Mouse (Mus musculus) stomach, postnatal 0 days (tissue): ENCODE measurements at regions not wholly inside any gene's neighbourhood (a gene's known extent, or its start where the extent isn't known, plus 50 kb on each side); places are given as distances from the start of the nearest gene placed in this dataset.
A peak's percentile ranks its signal among the peaks of the same experiment; 100 is the strongest.

Experiments
- ATAC-seq: fragments of 200-750 bp; cut with Nextera tagmentation; 2 replicates; pipeline ENCODE4 v1.8.0; 2017; ENCODE audit not compliant: low FRiP score, low TSS enrichment
- DNase-seq: peaks from one replicate; pipeline ENCODE4 v3.0.0-alpha.2; 2016; ENCODE audit warnings: low spot score
- H3K27ac ChIP-seq: fragments of 300-500 bp; sonication (generic); replicated peaks from 2 replicates; pipeline ENCODE4 v1.5.1; 2014; ENCODE audit warnings: mild to moderate bottlenecking, control low read depth
- H3K27me3 ChIP-seq: fragments of 300-500 bp; sonication (generic); 2 replicates; pipeline ENCODE4 v1.6.1; 2014; ENCODE audit warnings: low read length; ENCODE audit not compliant: control insufficient read depth, insufficient read depth
- H3K36me3 ChIP-seq: fragments of 300-500 bp; sonication (generic); 2 replicates; pipeline ENCODE4 v1.6.1; 2014; ENCODE audit warnings: low read length, mixed read lengths; ENCODE audit not compliant: control insufficient read depth, insufficient read depth
- H3K4me1 ChIP-seq: fragments of 300-500 bp; sonication (generic); replicated peaks from 2 replicates; pipeline ENCODE4 v1.6.1; 2014; ENCODE audit warnings: antibody characterized with exemption; ENCODE audit not compliant: control insufficient read depth, insufficient read depth
- H3K4me2 ChIP-seq: fragments of 300-500 bp; sonication (generic); replicated peaks from 2 replicates; pipeline ENCODE4 v1.6.1; 2014; ENCODE audit warnings: low read depth, mild to moderate bottlenecking, control low read depth, moderate library complexity
- H3K4me3 ChIP-seq: fragments of 300-500 bp; sonication (generic); 2 replicates; pipeline ENCODE4 v1.5.1; 2014; ENCODE audit warnings: low read depth, low read length, control low read depth
- H3K9ac ChIP-seq: fragments of 300-500 bp; sonication (generic); 2 replicates; pipeline ENCODE4 v1.6.1; 2014; ENCODE audit warnings: mild to moderate bottlenecking, low read length, control low read depth, mixed read lengths
- H3K9me3 ChIP-seq: fragments of 300-500 bp; sonication (generic); 2 replicates; pipeline ENCODE4 v1.6.1; 2016; ENCODE audit warnings: low read length; ENCODE audit not compliant: control insufficient read depth
- CTCF ChIP-seq: IDR thresholded peaks from 2 replicates; pipeline ENCODE4 v1.5.1; 2016; ENCODE audit warnings: antibody characterized with exemption, low read depth, mild to moderate bottlenecking, moderate library complexity
- EP300 ChIP-seq: optimal IDR thresholded peaks from 2 replicates; pipeline ENCODE3; 2016; ENCODE audit warnings: antibody characterized with exemption
- WGBS: fragments of 180-500 bp; shearing (Covaris S2); extraction: QIAGEN DNeasy Blood & Tissue Kit; methylation state at CpG from one replicate; pipeline ENCODE4 v1.1.7; 2014; 5-methylcytosine and 5-hydroxymethylcytosine counted together

GRCm38 (mm10) chrX:115359111-115359510, 451.7 kb downstream of the Ube2dnl2 start:
- no peak overlapping the region for H3K9ac ChIP-seq
- ATAC-seq (no peak), DNase-seq (no peak)
- no peaks in the 10 kb centered on the region for H3K36me3 ChIP-seq
- H3K4me1 ChIP-seq = no peaks in the 10 kb centered on the region
- H3K4me3 ChIP-seq = no peak overlapping the region
- no peaks in the 10 kb centered on the region for H3K27me3 ChIP-seq
- 66% methylated on average over 4 of the region's 4 CpGs for WGBS
- no peaks in the 10 kb centered on the region for H3K9me3 ChIP-seq
- TF ChIP-seq CTCF (no peak), EP300 (no peak)
- H3K4me2 ChIP-seq = no peak overlapping the region
- H3K27ac ChIP-seq = no peak overlapping the region

- Histone ChIP-seq H3K4me2 (no peak overlapping the region), H3K9ac (no peak overlapping the region), H3K27ac (no peak overlapping the region), H3K4me3 (no peak overlapping the region), H3K9me3 (no peaks in the 10 kb centered on the region), H3K36me3 (no peaks in the 10 kb centered on the region), H3K27me3 (no peaks in the 10 kb centered on the region), H3K4me1 (no peaks in the 10 kb centered on the region)
- DNase-seq (no peak), ATAC-seq (no peak)
- WGBS = 19% methylated on average over 3 of the region's 3 CpGs
- TF ChIP-seq EP300 = no peak
- peak; percentile 56 for TF ChIP-seq CTCF
These were observed 489.0 kb downstream of the Ube2dnl2 start for GRCm38 (mm10) chrX:115396373-115396772.
